Mouse (Mus musculus): ENCODE results near the gene 2700081O15Rik. TPM values are rescaled to one million over a fixed set of nuclear protein-coding genes. Genes with fewer than 3 reads are reported as not detected.

2700081O15Rik gene
- polyA plus RNA-seq, 1 experiment from 2014 or later: 9.8 TPM

DNA sequence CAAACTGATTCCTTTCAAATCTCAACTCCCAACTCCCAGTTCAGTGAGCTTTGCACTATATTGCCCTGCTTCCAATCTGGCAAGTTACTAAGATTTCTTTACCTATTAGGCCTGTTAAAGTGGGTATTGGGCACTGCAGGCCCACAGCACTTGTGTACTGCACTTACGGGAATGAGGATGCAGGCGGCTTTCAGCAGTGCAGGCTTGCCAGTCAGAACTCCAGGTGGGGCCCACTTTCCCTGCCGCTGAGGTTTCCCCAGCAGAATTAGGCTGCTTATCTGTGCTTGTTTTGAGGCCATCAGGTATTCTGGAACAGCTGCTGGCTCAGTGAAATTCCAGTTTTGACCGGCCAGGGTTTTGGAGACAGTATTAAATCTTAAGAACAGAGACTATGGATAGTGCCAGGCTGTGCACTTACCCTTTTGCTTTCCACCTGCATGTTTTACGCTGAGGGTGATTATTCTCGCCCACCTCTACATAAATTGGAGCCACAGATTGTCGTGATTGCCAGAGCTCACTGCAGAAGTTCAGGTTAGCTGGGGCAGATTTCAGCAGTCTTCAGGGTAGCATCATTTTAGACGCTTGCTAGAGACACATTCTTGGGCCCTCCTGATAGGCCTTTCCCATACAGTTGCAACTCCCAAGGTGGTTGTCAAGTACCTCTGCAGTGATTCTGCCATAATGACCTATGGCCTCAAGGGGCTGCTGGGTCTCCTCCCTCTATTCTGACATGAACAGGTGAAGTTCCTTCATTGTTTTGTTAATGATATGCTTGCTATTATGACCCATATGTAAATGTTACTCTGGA, 7.4 kb downstream of the 2700081O15Rik start:
- no peaks in the 10 kb centered on the region for H3K9me3 ChIP-seq (ENCODE audit: control insufficient read depth, low read length)
- H3K9ac ChIP-seq (ENCODE audit: low read depth, low read length): no peak overlapping the region
- no peak overlapping the region for H3K4me2 ChIP-seq (replicated peaks; ENCODE audit: low read depth, low read length)
- no peak for ATAC-seq (ENCODE audit: low FRiP score, low TSS enrichment)
- H3K4me1 ChIP-seq (ENCODE audit: control insufficient read depth, insufficient read depth, low read length): peaks cover 44% of the 10 kb centered on the region
- no peak overlapping the region for H3K4me3 ChIP-seq (ENCODE audit: low read length)
- H3K27me3 ChIP-seq (ENCODE audit: control insufficient read depth, insufficient read depth, low read length): no peaks in the 10 kb centered on the region; the same call in 1 of the 2 replicates
- WGBS: 70% methylated on average over 8 of the region's 8 CpGs
- no peak overlapping the region for H3K27ac ChIP-seq (ENCODE audit: low read depth, low read length)
- peaks cover 84% of the 10 kb centered on the region for H3K36me3 ChIP-seq (ENCODE audit: control insufficient read depth, insufficient read depth, low read length)

DNA sequence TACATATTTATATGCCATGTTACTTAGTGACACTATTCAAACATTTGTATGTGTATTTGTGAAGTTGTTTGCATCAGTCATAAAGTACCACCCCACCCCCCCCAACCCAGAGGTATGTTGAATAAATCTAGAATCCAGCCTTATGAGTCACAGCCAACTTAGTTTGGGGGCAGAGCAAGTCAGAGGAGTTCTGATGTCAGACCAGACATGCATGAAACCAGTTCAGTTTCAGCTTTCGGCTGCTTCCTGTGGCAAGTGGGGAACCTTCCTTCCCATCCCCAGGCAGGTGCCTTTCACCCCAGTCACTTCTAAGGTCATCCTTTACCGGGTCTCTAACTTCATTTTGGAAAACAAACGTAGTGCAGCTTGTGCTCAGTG, 8.0 kb downstream of the 2700081O15Rik start:
- no peak for ATAC-seq (ENCODE audit: low FRiP score, low TSS enrichment)
- H3K27ac ChIP-seq (ENCODE audit: low read depth, low read length): no peak overlapping the region
- no peak overlapping the region for H3K4me3 ChIP-seq (ENCODE audit: low read length)
- no peaks in the 10 kb centered on the region; the same call in 1 of the 2 replicates for H3K27me3 ChIP-seq (ENCODE audit: control insufficient read depth, insufficient read depth, low read length)
- peaks cover 38% of the 10 kb centered on the region for H3K4me1 ChIP-seq (ENCODE audit: control insufficient read depth, insufficient read depth, low read length)
- H3K4me2 ChIP-seq (replicated peaks; ENCODE audit: low read depth, low read length): no peak overlapping the region
- WGBS: 50% methylated on average over 3 of the region's 3 CpGs
- peaks cover 82% of the 10 kb centered on the region for H3K36me3 ChIP-seq (ENCODE audit: control insufficient read depth, insufficient read depth, low read length)
- no peak overlapping the region for H3K9ac ChIP-seq (ENCODE audit: low read depth, low read length)
- no peaks in the 10 kb centered on the region for H3K9me3 ChIP-seq (ENCODE audit: control insufficient read depth, low read length)

DNA sequence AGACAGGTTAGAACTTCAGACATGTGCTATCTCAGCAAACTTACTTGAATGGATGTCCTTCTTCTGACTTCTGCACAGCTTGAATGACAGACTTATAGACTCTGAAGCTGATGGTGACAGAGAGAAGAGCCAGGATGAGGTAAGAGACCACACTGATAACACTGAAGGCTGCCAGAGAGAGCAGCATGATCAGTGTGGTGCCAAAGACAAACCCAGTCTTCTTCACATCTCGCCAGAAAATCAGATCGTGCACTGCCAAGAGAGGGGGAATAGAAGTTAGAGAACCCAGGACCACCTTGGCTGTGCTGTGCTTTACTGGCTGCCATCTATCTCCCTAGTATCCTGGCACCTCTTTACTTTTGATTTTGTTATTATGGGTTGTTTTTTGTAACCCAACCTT, 17.5 kb downstream of the 2700081O15Rik start:
- ATAC-seq (ENCODE audit: low FRiP score, low TSS enrichment): no peak
- Histone ChIP-seq H3K9ac (ENCODE audit: low read depth, low read length) (no peak overlapping the region), H3K36me3 (ENCODE audit: control insufficient read depth, insufficient read depth, low read length) (peaks cover 47% of the 10 kb centered on the region), H3K27ac (ENCODE audit: low read depth, low read length) (no peak overlapping the region), H3K27me3 (ENCODE audit: control insufficient read depth, insufficient read depth, low read length) (no peaks in the 10 kb centered on the region), H3K4me1 (ENCODE audit: control insufficient read depth, insufficient read depth, low read length) (no peaks in the 10 kb centered on the region), H3K9me3 (ENCODE audit: control insufficient read depth, low read length) (no peaks in the 10 kb centered on the region), H3K4me2 (replicated peaks; ENCODE audit: low read depth, low read length) (no peak overlapping the region), H3K4me3 (ENCODE audit: low read length) (no peak overlapping the region)
- WGBS: 82% methylated on average over 2 of the region's 2 CpGs

DNA sequence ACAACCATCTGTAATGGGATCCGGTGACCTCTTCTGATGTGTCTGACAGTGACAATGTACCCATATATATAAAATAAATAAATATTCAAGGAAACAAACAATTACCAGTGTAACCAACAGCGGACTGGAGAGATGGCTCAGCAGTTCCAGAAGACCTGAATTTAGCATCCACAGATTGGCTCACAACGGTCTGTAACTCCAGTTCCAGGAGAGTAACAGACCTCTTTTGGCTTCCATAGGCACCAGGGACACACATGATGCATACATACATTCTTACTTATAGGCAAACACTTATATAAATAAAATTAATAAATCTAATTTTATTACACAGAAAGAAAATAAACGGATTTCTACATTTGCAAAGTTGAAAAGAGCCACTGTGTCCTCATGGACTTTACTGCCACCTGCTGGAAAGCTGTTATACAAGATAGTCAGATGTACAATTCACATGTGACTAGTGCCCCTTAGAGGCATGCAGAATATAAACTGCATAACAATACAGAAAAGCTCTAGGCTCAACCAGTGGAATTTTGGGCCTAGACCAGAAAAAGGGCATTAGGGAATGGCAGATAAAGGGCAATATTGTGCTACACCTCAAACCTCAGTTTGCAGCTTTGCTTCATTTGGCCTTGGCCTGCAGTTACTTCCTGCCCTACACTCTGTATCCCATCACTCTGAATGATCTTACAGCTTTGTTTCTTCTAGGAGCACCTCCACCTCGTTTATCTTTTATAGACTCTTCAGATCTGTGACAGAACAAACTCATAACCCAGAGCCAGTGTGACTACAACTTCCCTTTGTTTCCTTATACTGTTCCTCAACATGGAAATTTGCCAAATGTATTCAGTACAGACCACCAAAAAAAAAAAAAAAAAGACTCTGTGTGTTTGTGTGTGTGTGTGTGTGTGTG, 18.9 kb downstream of the 2700081O15Rik start:
- WGBS: 64% methylated on average over 5 of the region's 5 CpGs
- Histone ChIP-seq H3K9me3 (ENCODE audit: control insufficient read depth, low read length) (no peaks in the 10 kb centered on the region), H3K9ac (ENCODE audit: low read depth, low read length) (no peak overlapping the region), H3K27me3 (ENCODE audit: control insufficient read depth, insufficient read depth, low read length) (no peaks in the 10 kb centered on the region), H3K4me1 (ENCODE audit: control insufficient read depth, insufficient read depth, low read length) (no peaks in the 10 kb centered on the region), H3K27ac (ENCODE audit: low read depth, low read length) (no peak overlapping the region), H3K4me2 (replicated peaks; ENCODE audit: low read depth, low read length) (no peak overlapping the region), H3K4me3 (ENCODE audit: low read length) (no peak overlapping the region), H3K36me3 (ENCODE audit: control insufficient read depth, insufficient read depth, low read length) (peaks cover 34% of the 10 kb centered on the region)
- ATAC-seq (ENCODE audit: low FRiP score, low TSS enrichment): peak; percentile 28; the same call in 1 of the 2 replicates

DNA sequence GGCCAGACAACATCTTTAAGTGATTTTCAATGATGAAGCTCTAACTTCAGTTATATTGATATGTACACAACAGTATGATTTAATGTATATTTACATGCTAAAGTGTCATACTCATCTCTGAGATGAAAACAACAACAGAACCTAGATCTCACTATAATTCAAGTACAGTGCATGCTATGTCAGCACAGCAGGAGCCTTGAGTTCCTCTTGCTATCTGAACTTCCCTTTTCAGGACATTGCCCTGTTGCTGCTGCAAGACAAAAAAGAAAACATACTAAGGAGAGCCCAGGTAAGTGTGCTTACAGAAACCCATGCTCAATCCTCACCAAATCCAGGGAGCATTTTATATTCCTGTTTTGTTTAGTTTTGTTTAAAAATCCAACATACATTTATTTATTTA, 20.9 kb downstream of the 2700081O15Rik start:
- Histone ChIP-seq H3K27me3 (ENCODE audit: control insufficient read depth, insufficient read depth, low read length) (no peaks in the 10 kb centered on the region), H3K4me2 (replicated peaks; ENCODE audit: low read depth, low read length) (no peak overlapping the region), H3K4me3 (ENCODE audit: low read length) (no peak overlapping the region), H3K9ac (ENCODE audit: low read depth, low read length) (no peak overlapping the region), H3K9me3 (ENCODE audit: control insufficient read depth, low read length) (no peaks in the 10 kb centered on the region), H3K27ac (ENCODE audit: low read depth, low read length) (no peak overlapping the region), H3K4me1 (ENCODE audit: control insufficient read depth, insufficient read depth, low read length) (no peaks in the 10 kb centered on the region), H3K36me3 (ENCODE audit: control insufficient read depth, insufficient read depth, low read length) (peaks cover 16% of the 10 kb centered on the region)
- no peak for ATAC-seq (ENCODE audit: low FRiP score, low TSS enrichment)

DNA sequence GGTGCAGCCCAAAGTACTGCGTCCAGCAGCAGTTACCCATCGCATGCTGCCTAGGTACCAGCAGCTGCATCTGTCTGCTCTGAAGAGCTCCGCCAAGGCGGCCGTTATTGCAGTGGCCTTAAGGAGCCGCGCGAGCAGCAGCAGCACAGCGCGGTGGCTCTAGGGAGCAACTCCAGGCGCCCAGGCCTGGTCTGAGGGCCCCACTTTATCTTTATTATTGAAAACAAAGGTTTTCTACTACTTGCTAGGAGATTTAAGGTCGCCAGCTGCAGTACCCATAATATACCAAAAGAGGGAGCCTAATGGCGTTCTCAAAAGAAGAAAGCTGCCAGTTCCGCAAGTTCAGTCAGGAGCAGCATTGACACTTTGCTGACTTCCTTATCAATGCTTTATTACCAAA, 24.1 kb downstream of the 2700081O15Rik start:
- Histone ChIP-seq H3K27me3 (ENCODE audit: control insufficient read depth, insufficient read depth, low read length) (no peaks in the 10 kb centered on the region), H3K9me3 (ENCODE audit: control insufficient read depth, low read length) (no peaks in the 10 kb centered on the region), H3K36me3 (ENCODE audit: control insufficient read depth, insufficient read depth, low read length) (peaks cover 4% of the 10 kb centered on the region), H3K4me1 (ENCODE audit: control insufficient read depth, insufficient read depth, low read length) (no peaks in the 10 kb centered on the region), H3K9ac (ENCODE audit: low read depth, low read length) (no peak overlapping the region), H3K4me3 (ENCODE audit: low read length) (no peak overlapping the region), H3K4me2 (replicated peaks; ENCODE audit: low read depth, low read length) (no peak overlapping the region), H3K27ac (ENCODE audit: low read depth, low read length) (no peak overlapping the region)
- no peak for ATAC-seq (ENCODE audit: low FRiP score, low TSS enrichment)
- WGBS: 57% methylated on average over 14 of the region's 14 CpGs

DNA sequence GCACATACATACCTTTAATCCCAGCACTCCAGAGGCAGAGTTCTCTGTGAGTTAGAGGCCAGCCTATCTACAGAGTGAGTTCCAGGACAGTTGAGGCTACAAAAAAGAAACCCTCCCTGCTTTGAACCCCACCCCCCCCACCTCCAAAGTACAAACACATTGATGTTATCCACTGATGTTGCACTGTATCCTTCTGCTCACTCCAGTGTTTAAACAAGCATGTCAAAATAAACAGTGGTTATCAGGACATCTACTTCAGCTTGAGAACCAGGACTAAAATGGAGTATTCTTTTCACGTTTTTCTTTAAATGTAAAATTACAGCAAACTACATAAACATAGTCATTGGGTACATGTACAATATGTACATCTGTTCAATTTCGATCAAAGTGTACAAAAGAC, 27.7 kb downstream of the 2700081O15Rik start:
- 88% methylated on average over 2 of the region's 2 CpGs for WGBS
- Histone ChIP-seq H3K4me1 (ENCODE audit: control insufficient read depth, insufficient read depth, low read length) (no peaks in the 10 kb centered on the region), H3K4me2 (replicated peaks; ENCODE audit: low read depth, low read length) (no peak overlapping the region), H3K4me3 (ENCODE audit: low read length) (no peak overlapping the region), H3K36me3 (ENCODE audit: control insufficient read depth, insufficient read depth, low read length) (peaks cover 4% of the 10 kb centered on the region), H3K27ac (ENCODE audit: low read depth, low read length) (no peak overlapping the region), H3K9me3 (ENCODE audit: control insufficient read depth, low read length) (no peaks in the 10 kb centered on the region), H3K27me3 (ENCODE audit: control insufficient read depth, insufficient read depth, low read length) (no peaks in the 10 kb centered on the region), H3K9ac (ENCODE audit: low read depth, low read length) (no peak overlapping the region)
- ATAC-seq (ENCODE audit: low FRiP score, low TSS enrichment): no peak

DNA sequence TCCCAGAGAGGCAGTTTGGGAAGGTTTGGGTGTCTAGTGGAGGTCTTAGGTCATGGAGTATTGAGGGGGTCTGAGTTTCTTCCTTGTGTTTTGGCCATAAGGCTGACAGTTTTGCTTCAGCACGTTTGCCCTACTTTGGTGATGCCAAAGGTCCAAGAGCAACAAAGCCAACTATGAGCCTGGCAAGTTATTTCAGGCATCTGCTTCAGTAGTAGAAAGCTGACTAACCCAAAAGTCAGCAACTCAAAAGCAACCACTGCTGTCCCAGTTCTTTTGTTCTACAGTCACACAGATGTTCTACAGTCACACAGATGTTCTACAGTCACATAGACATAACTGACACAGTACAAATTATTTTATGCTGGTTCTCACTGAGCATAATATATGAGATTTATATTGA, 28.2 kb downstream of the 2700081O15Rik start:
- Histone ChIP-seq H3K9ac (ENCODE audit: low read depth, low read length) (no peak overlapping the region), H3K4me3 (ENCODE audit: low read length) (no peak overlapping the region), H3K4me2 (replicated peaks; ENCODE audit: low read depth, low read length) (no peak overlapping the region), H3K4me1 (ENCODE audit: control insufficient read depth, insufficient read depth, low read length) (no peaks in the 10 kb centered on the region), H3K36me3 (ENCODE audit: control insufficient read depth, insufficient read depth, low read length) (peaks cover 4% of the 10 kb centered on the region), H3K27me3 (ENCODE audit: control insufficient read depth, insufficient read depth, low read length) (no peaks in the 10 kb centered on the region), H3K9me3 (ENCODE audit: control insufficient read depth, low read length) (no peaks in the 10 kb centered on the region), H3K27ac (ENCODE audit: low read depth, low read length) (no peak overlapping the region)
- ATAC-seq (ENCODE audit: low FRiP score, low TSS enrichment): no peak
- WGBS: 88% methylated on average over 1 of the region's 1 CpGs

DNA sequence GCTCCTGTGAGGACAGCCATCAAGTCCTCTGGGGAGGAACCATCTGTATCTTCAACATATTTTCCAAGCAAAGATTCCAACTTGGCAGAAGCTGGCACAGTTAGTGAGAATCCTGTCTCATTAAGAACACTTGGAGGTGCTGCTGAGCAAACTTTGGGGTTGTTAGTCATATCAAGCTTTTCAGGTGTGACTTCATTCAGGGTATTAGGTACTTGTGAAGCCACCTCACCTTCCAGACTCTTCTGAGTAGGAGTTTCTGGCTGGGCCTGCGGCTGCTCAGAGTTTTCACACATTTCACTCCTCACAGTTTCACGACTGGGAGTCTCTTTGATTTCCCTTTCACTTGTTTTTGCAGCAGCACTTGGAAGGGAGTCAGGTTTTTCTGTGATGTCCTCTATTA, 39.4 kb downstream of the 2700081O15Rik start:
- Histone ChIP-seq H3K27me3 (ENCODE audit: control insufficient read depth, insufficient read depth, low read length) (no peaks in the 10 kb centered on the region), H3K4me2 (replicated peaks; ENCODE audit: low read depth, low read length) (no peak overlapping the region), H3K36me3 (ENCODE audit: control insufficient read depth, insufficient read depth, low read length) (peaks cover 6% of the 10 kb centered on the region; the same call in 1 of the 2 replicates), H3K4me3 (ENCODE audit: low read length) (no peak overlapping the region), H3K4me1 (ENCODE audit: control insufficient read depth, insufficient read depth, low read length) (peaks cover 7% of the 10 kb centered on the region), H3K9ac (ENCODE audit: low read depth, low read length) (no peak overlapping the region; the same call in 1 of the 2 replicates), H3K27ac (ENCODE audit: low read depth, low read length) (no peak overlapping the region), H3K9me3 (ENCODE audit: control insufficient read depth, low read length) (no peaks in the 10 kb centered on the region)
- WGBS: 33% methylated on average over 2 of the region's 2 CpGs
- ATAC-seq (ENCODE audit: low FRiP score, low TSS enrichment): no peak

Measured in kidney, embryonic 14.5 days (tissue).